Mouse (Mus musculus) stomach, embryonic 15.5 days (tissue): ENCODE measurements around the gene Hmbs. TPM values are rescaled to one million over a fixed set of nuclear protein-coding genes. Genes with fewer than 3 reads are reported as not detected.
A peak's percentile ranks its signal among the peaks of the same experiment; 100 is the strongest.
"Not testable (repeated sequence)": the region's sequence is repeated elsewhere in the genome, so short reads cannot be mapped to it uniquely, and the experiment has no call there.

Experiments
- ATAC-seq: fragments of 200-750 bp; cut with Nextera tagmentation; 2 replicates; pipeline ENCODE4 v1.8.0; 2017; ENCODE audit warnings: low read depth, moderate number of reproducible peaks, moderate TSS enrichment; ENCODE audit not compliant: insufficient read depth, low FRiP score
- H3K27ac ChIP-seq: fragments of 300-500 bp; sonication (generic); 2 replicates; pipeline ENCODE4 v1.5.1; 2015; ENCODE audit warnings: mild to moderate bottlenecking, inconsistent platforms
- H3K27me3 ChIP-seq: fragments of 300-500 bp; sonication (generic); replicated peaks from 2 replicates; pipeline ENCODE4 v1.6.1; 2015; ENCODE audit warnings: inconsistent platforms
- H3K36me3 ChIP-seq: fragments of 300-500 bp; sonication (generic); 2 replicates; pipeline ENCODE4 v1.6.1; 2015; ENCODE audit warnings: inconsistent platforms
- H3K4me1 ChIP-seq: fragments of 300-500 bp; sonication (generic); 2 replicates; pipeline ENCODE4 v1.6.1; 2015; ENCODE audit warnings: inconsistent platforms
- H3K4me2 ChIP-seq: fragments of 300-500 bp; sonication (generic); 2 replicates; pipeline ENCODE4 v1.6.1; 2015; ENCODE audit warnings: mild to moderate bottlenecking, inconsistent platforms
- H3K4me3 ChIP-seq: fragments of 300-500 bp; sonication (generic); replicated peaks from 2 replicates; pipeline ENCODE4 v1.5.1; 2015; ENCODE audit warnings: inconsistent platforms
- H3K9ac ChIP-seq: fragments of 300-500 bp; sonication (generic); 2 replicates; pipeline ENCODE4 v1.6.1; 2015; ENCODE audit warnings: inconsistent platforms
- H3K9me3 ChIP-seq: fragments of 300-500 bp; sonication (generic); 2 replicates; pipeline ENCODE4 v1.6.1; 2016; ENCODE audit warnings: inconsistent platforms
- WGBS: fragments of 180-500 bp; shearing (Covaris S2); methylation state at CpG from one replicate; pipeline ENCODE4 v1.1.7; 2015; 5-methylcytosine and 5-hydroxymethylcytosine counted together
- polyA plus RNA-seq: library from polyadenylated mRNA; unstranded; fragments of >200 nt; fragmentation: Nextera tagmentation; extraction: Ambion mirVana; gene quantifications from 2 replicates; pipeline ENCODE4 v1.2.1, GENCODE M21; 2015

Gene Hmbs
- polyA plus RNA-seq, 1 experiment from 2014 or later, result 202 TPM

- no peak overlapping the region for H3K4me3 ChIP-seq
- H3K27me3 ChIP-seq, result no peaks in the 10 kb centered on the region
- peaks cover 31% of the 10 kb centered on the region for H3K36me3 ChIP-seq
- peaks cover 11% of the 10 kb centered on the region for H3K4me1 ChIP-seq
- H3K27ac ChIP-seq, result no peak overlapping the region
- ATAC-seq, result no peak
- 93% methylated on average over 6 of the region's 6 CpGs for WGBS
- no peaks in the 10 kb centered on the region for H3K9me3 ChIP-seq
- no peak overlapping the region for H3K9ac ChIP-seq
- no peak overlapping the region for H3K4me2 ChIP-seq
Measured at GRCm38 (mm10) chr9:44330736-44331135, 13.3 kb downstream of the Hmbs start.

GRCm38 (mm10) chr9:44327926-44328325, 16.1 kb downstream of the Hmbs start:
- H3K27me3 ChIP-seq, result no peaks in the 10 kb centered on the region
- peaks cover 20% of the 10 kb centered on the region for H3K36me3 ChIP-seq
- no peak for ATAC-seq
- H3K9ac ChIP-seq, result no peak overlapping the region
- peak overlapping the region; percentile 74 for H3K4me2 ChIP-seq
- WGBS, result 87% methylated on average over 5 of the region's 5 CpGs
- H3K27ac ChIP-seq, result no peak overlapping the region
- peaks cover 13% of the 10 kb centered on the region for H3K4me1 ChIP-seq
- H3K4me3 ChIP-seq, result peak overlapping the region; percentile 72
- no peaks in the 10 kb centered on the region for H3K9me3 ChIP-seq

- Histone ChIP-seq H3K9ac (peak overlapping the region; percentile 63), H3K9me3 (no peaks in the 10 kb centered on the region), H3K4me3 (peak overlapping the region; percentile 72), H3K4me2 (peak overlapping the region; percentile 74), H3K36me3 (peaks cover 14% of the 10 kb centered on the region), H3K4me1 (peaks cover 13% of the 10 kb centered on the region), H3K27me3 (no peaks in the 10 kb centered on the region), H3K27ac (peak overlapping the region; percentile 95)
- ATAC-seq, result peak; percentile 30
- under 1% methylated on average over 22 of the region's 22 CpGs for WGBS
Measured at GRCm38 (mm10) chr9:44327064-44327711, 16.8 kb downstream of the Hmbs start.

- H3K27ac ChIP-seq, result peak overlapping the region; percentile 95
- H3K9me3 ChIP-seq, result no peaks in the 10 kb centered on the region
- peaks cover 13% of the 10 kb centered on the region for H3K4me1 ChIP-seq
- H3K4me3 ChIP-seq, result peak overlapping the region; percentile 72
- peak; percentile 90 for ATAC-seq
- H3K9ac ChIP-seq, result peak overlapping the region; percentile 63
- no peaks in the 10 kb centered on the region for H3K27me3 ChIP-seq
- H3K36me3 ChIP-seq, result peaks cover 9% of the 10 kb centered on the region
- peak overlapping the region; percentile 74 for H3K4me2 ChIP-seq
- under 1% methylated on average over 38 of the region's 38 CpGs for WGBS
Measured at GRCm38 (mm10) chr9:44326371-44327063, 17.5 kb downstream of the Hmbs start.

GRCm38 (mm10) chr9:44325768-44326370, 18.2 kb downstream of the Hmbs start, which contains the start of gene Dpagt1:
Gene Dpagt1, plus strand, starts transcription at chr9:44326019.
- Histone ChIP-seq H3K4me1 (peaks cover 16% of the 10 kb centered on the region), H3K27me3 (no peaks in the 10 kb centered on the region), H3K9ac (peak within 1 kb of the TSS; percentile 63), H3K27ac (peak within 1 kb of the TSS; percentile 95), H3K9me3 (no peaks in the 10 kb centered on the region), H3K4me3 (peak within 1 kb of the TSS; percentile 72), H3K36me3 (peaks cover 3% of the 10 kb centered on the region; the same call in 1 of the 2 replicates), H3K4me2 (peak within 1 kb of the TSS; percentile 74)
- ATAC-seq, result peak; percentile 36; the same call in 1 of the 2 replicates
- 2% methylated on average over 12 of the region's 12 CpGs for WGBS

GRCm38 (mm10) chr9:44325032-44325767, 18.8 kb downstream of the Hmbs start:
- Histone ChIP-seq H3K4me3 (peak overlapping the region; percentile 72; the same call in 1 of the 2 replicates), H3K27ac (peak overlapping the region; percentile 95), H3K4me2 (peak overlapping the region; percentile 74), H3K4me1 (peaks cover 21% of the 10 kb centered on the region)
- ATAC-seq, H3K27me3 ChIP-seq, H3K9ac ChIP-seq, H3K36me3 ChIP-seq, H3K9me3 ChIP-seq: not testable (repeated sequence)
- 55% methylated on average over 7 of the region's 8 CpGs for WGBS

GRCm38 (mm10) chr9:44324147-44324546, 19.9 kb downstream of the Hmbs start:
- Histone ChIP-seq H3K9ac (no peak overlapping the region), H3K27me3 (no peaks in the 10 kb centered on the region), H3K4me2 (no peak overlapping the region), H3K9me3 (no peaks in the 10 kb centered on the region), H3K4me1 (peaks cover 25% of the 10 kb centered on the region), H3K36me3 (no peaks in the 10 kb centered on the region), H3K4me3 (no peak overlapping the region), H3K27ac (no peak overlapping the region)
- WGBS, result 71% methylated on average over 6 of the region's 6 CpGs
- ATAC-seq, result no peak

GRCm38 (mm10) chr9:44323656-44324055, 20.4 kb downstream of the Hmbs start:
- H3K4me1 ChIP-seq, result peaks cover 30% of the 10 kb centered on the region
- not testable (repeated sequence) for H3K9me3 ChIP-seq, ATAC-seq, H3K4me3 ChIP-seq, H3K9ac ChIP-seq, H3K36me3 ChIP-seq, H3K27ac ChIP-seq, H3K4me2 ChIP-seq, H3K27me3 ChIP-seq
- WGBS, result 72% methylated on average over 4 of the region's 4 CpGs

GRCm38 (mm10) chr9:44320799-44321133, 23.3 kb downstream of the Hmbs start:
- Histone ChIP-seq H3K27ac (peak overlapping the region; percentile 76), H3K4me1 (peaks cover 32% of the 10 kb centered on the region), H3K4me2 (peak overlapping the region; percentile 88), H3K4me3 (peak overlapping the region; percentile 98), H3K9ac (peak overlapping the region; percentile 25; the same call in 1 of the 2 replicates), H3K27me3 (no peaks in the 10 kb centered on the region), H3K36me3 (peaks cover 3% of the 10 kb centered on the region), H3K9me3 (no peaks in the 10 kb centered on the region)
- WGBS, result 15% methylated on average over 6 of the region's 6 CpGs
- no peak for ATAC-seq

GRCm38 (mm10) chr9:44319887-44320798, 23.9 kb downstream of the Hmbs start, which contains the start of gene C2cd2l:
Gene C2cd2l, minus strand, starts transcription at chr9:44320285.
- Histone ChIP-seq H3K27ac (peak within 1 kb of the TSS; percentile 76), H3K27me3 (no peaks in the 10 kb centered on the region), H3K9me3 (no peaks in the 10 kb centered on the region), H3K4me3 (peak within 1 kb of the TSS; percentile 98), H3K36me3 (peaks cover 5% of the 10 kb centered on the region), H3K4me2 (peak within 1 kb of the TSS; percentile 88), H3K9ac (peak within 1 kb of the TSS; percentile 81), H3K4me1 (peaks cover 30% of the 10 kb centered on the region)
- WGBS, result under 1% methylated on average over 62 of the region's 67 CpGs
- peak; percentile 99 for ATAC-seq
